In the genomic region with DNA sequence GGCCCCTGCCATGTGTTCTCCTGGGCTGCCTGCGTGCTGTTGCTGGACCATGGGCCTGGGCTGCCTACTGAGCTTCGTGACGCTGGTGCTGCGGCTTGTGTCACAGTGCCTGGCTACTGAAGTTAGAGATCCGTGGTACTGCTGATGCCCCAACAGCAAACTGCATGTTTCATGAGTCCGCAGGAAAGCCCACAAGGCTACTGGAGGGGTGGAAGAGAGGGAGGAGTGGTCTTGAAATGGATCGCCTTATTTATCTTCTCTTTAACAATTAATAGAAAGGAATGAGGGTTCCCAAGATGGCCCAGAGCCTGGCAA, we compare ENCODE assay signal across 8 mouse cellular contexts. TPM values are rescaled to one million over a fixed set of nuclear protein-coding genes. Genes with fewer than 3 reads are reported as not detected.
DNase-seq lines count a peak whose midpoint lies in the region; ATAC-seq and TF ChIP-seq lines count a peak whose summit lies in the region.

A gene (minus strand): TSS at position 41 of the 315 bp plus-strand sequence.

- no peaks in the 10 kb centered on the region for H3K36me3 ChIP-seq in lung, postnatal 0 days (ENCODE audit: insufficient read depth, low read length)
- peaks cover 26% of the 10 kb centered on the region for H3K36me3 ChIP-seq in embryonic facial prominence, embryonic 13.5 days
- H3K36me3 ChIP-seq in limb, embryonic 11.5 days (ENCODE audit: control insufficient read depth, insufficient read depth, low read length) = peaks cover 7% of the 10 kb centered on the region

- H3K9ac ChIP-seq in lung, postnatal 0 days (replicated peaks; ENCODE audit: low read depth) = peak within 1 kb of the TSS; percentile 83
- peak within 1 kb of the TSS; percentile 87 for H3K9ac ChIP-seq in embryonic facial prominence, embryonic 13.5 days
- peak within 1 kb of the TSS; percentile 76 for H3K9ac ChIP-seq in limb, embryonic 11.5 days (ENCODE audit: low read length)

- H3K4me3 ChIP-seq in lung, postnatal 0 days (ENCODE audit: low read depth, low read length) = peak within 1 kb of the TSS; percentile 86
- peak within 1 kb of the TSS; percentile 73 for H3K4me3 ChIP-seq in embryonic facial prominence, embryonic 13.5 days
- peak within 1 kb of the TSS; percentile 66 for H3K4me3 ChIP-seq in limb, embryonic 11.5 days (ENCODE audit: low read depth, low read length)

- no peak for TF ChIP-seq CTCF in lung, postnatal 0 days (IDR thresholded peaks at IDR 0.05)

- no peak for DNase-seq in lung, postnatal 0 days (ENCODE audit: low spot score)
- DNase-seq in lung, postnatal 36 days = no peak
- no peak for DNase-seq in heart, postnatal 10 days
- no peak for DNase-seq in limb, embryonic 11.5 days (ENCODE audit: low spot score)
- no peak for DNase-seq in cerebellum, adult 9-10 months
- no peak for DNase-seq in frontal cortex, postnatal 25 days (ENCODE audit: low spot score in 2 of 2)

- no peak for ATAC-seq in lung, postnatal 0 days
- no peak for ATAC-seq in embryonic facial prominence, embryonic 13.5 days (ENCODE audit: insufficient number of reproducible peaks, insufficient read depth, low FRiP score, low TSS enrichment, low read depth)
- no peak; the same call in 1 of the 2 replicates for ATAC-seq in limb, embryonic 11.5 days (ENCODE audit: insufficient number of reproducible peaks, low FRiP score, low TSS enrichment, low read depth)
- no peak for ATAC-seq in neutrophil, adult 5-6 weeks (ENCODE audit: extremely low read depth, insufficient number of reproducible peaks, low FRiP score, poor library complexity, severe bottlenecking)

- H3K27me3 ChIP-seq in lung, postnatal 0 days (replicated peaks; ENCODE audit: insufficient read depth, low read length) = no peaks in the 10 kb centered on the region
- no peaks in the 10 kb centered on the region for H3K27me3 ChIP-seq in embryonic facial prominence, embryonic 13.5 days
- H3K27me3 ChIP-seq in limb, embryonic 11.5 days (ENCODE audit: control insufficient read depth, insufficient read depth, low read length) = no peaks in the 10 kb centered on the region

- peak within 1 kb of the TSS; percentile 88 for H3K4me2 ChIP-seq in lung, postnatal 0 days (replicated peaks; ENCODE audit: low read depth, low read length)
- peak within 1 kb of the TSS; percentile 80 for H3K4me2 ChIP-seq in embryonic facial prominence, embryonic 13.5 days
- H3K4me2 ChIP-seq in limb, embryonic 11.5 days (ENCODE audit: low read depth, severe bottlenecking) = peak within 1 kb of the TSS; percentile 74

- H3K9me3 ChIP-seq in lung, postnatal 0 days (ENCODE audit: low read length) = no peaks in the 10 kb centered on the region
- no peaks in the 10 kb centered on the region for H3K9me3 ChIP-seq in embryonic facial prominence, embryonic 13.5 days
- H3K9me3 ChIP-seq in limb, embryonic 11.5 days (ENCODE audit: control insufficient read depth, low read length) = no peaks in the 10 kb centered on the region

- no peak for TF ChIP-seq EP300 in lung, postnatal 0 days (IDR thresholded peaks at IDR 0.05)

- H3K4me1 ChIP-seq in lung, postnatal 0 days (ENCODE audit: insufficient read depth, low read depth, low read length) = 0 out of 2 replicates have a peak, but pooled peaks cover 4% of the 10 kb centered on the region
- H3K4me1 ChIP-seq in embryonic facial prominence, embryonic 13.5 days = peaks cover 9% of the 10 kb centered on the region
- no peaks in the 10 kb centered on the region for H3K4me1 ChIP-seq in limb, embryonic 11.5 days (ENCODE audit: control insufficient read depth, insufficient read depth, low read length)

- intact Hi-C loops in heart, postnatal 10 days (cut with DNase I) = no loop called here

- peak within 1 kb of the TSS; percentile 65; the same call in 1 of the 2 replicates for H3K27ac ChIP-seq in lung, postnatal 0 days (ENCODE audit: low read length)
- H3K27ac ChIP-seq in embryonic facial prominence, embryonic 13.5 days = peak within 1 kb of the TSS; percentile 39; the same call in 1 of the 2 replicates
- peak within 1 kb of the TSS; percentile 43; the same call in 1 of the 2 replicates for H3K27ac ChIP-seq in limb, embryonic 11.5 days (replicated peaks; ENCODE audit: low read depth, low read length)

- WGBS in lung, postnatal 0 days = 4% methylated on average over 7 of the region's 7 CpGs
- WGBS in embryonic facial prominence, embryonic 13.5 days = 3% methylated on average over 7 of the region's 7 CpGs
- 6% methylated on average over 7 of the region's 7 CpGs for WGBS in limb, embryonic 11.5 days

RNA-seq across cellular contexts. Expression of the gene that starts here (rescaled TPM):
- 26.6 and 29.4 TPM in 2 replicates for polyA plus RNA-seq in lung, postnatal 0 days (2015; fragmentation: Nextera tagmentation; extraction: Ambion mirVana)
- polyA plus RNA-seq in embryonic facial prominence, embryonic 13.5 days (2015; fragmentation: Nextera tagmentation; extraction: Ambion mirVana) = 75.4 and 80.5 TPM in 2 replicates
- 10 to 100 TPM; 52.3 to 58.0 TPM for total RNA-seq in heart, postnatal 10 days (2021)
- 112 and 114 TPM in 2 replicates for polyA plus RNA-seq in limb, embryonic 11.5 days (2014; fragmentation: Nextera tagmentation; extraction: Ambion mirVana)
- total RNA-seq in neutrophil, adult 5-6 weeks (2017) = 83.7 and 91.0 TPM in 2 replicates
